Mouse (Mus musculus): Measurements from ENCODE around the gene Gatm. TPM values are rescaled to one million over a fixed set of nuclear protein-coding genes. Genes with fewer than 3 reads are reported as not detected.

The Gatm gene
- polyA plus RNA-seq, 1 experiment from 2014 or later = 18.8 TPM

DNA sequence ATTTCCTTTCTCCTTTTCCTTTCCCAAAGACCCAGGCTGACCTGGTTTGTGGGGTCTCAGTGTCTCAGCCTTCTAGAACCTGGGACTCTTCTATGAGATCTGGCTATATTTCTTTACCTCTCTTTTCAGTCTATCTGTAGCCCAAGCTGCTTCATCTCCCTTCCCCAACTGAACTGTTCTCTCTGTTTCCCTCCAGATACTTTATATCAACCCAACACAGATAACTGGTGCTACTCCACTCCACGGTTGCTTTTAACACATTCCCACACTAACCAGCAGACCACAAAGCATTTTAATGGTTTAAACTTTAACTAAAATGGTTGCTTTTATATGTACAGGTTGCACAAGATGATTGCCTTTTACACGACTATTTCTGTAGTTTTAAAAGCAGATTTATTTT, 19.9 kb downstream of the Gatm start:
- Histone ChIP-seq H3K9ac (ENCODE audit: low read length) (no peak overlapping the region), H3K4me1 (ENCODE audit: control insufficient read depth, insufficient read depth, low read length) (no peaks in the 10 kb centered on the region), H3K27ac (ENCODE audit: low read depth, low read length) (no peak overlapping the region), H3K27me3 (ENCODE audit: control insufficient read depth, insufficient read depth, low read length) (no peaks in the 10 kb centered on the region), H3K9me3 (ENCODE audit: control insufficient read depth, low read length) (no peaks in the 10 kb centered on the region), H3K4me3 (ENCODE audit: low read depth, low read length) (no peak overlapping the region), H3K36me3 (ENCODE audit: control insufficient read depth, insufficient read depth, low read length) (no peaks in the 10 kb centered on the region), H3K4me2 (ENCODE audit: low read depth) (no peak overlapping the region)
- ATAC-seq (ENCODE audit: insufficient read depth, low FRiP score, low TSS enrichment) (no peak), DNase-seq (ENCODE audit: low spot score) (no peak)
- 79% methylated on average over 2 of the region's 2 CpGs for WGBS

- ATAC-seq (ENCODE audit: insufficient read depth, low FRiP score, low TSS enrichment) = no peak
- no peak overlapping the region for H3K27ac ChIP-seq (ENCODE audit: low read depth, low read length)
- H3K9ac ChIP-seq (ENCODE audit: low read length) = no peak overlapping the region
- no peaks in the 10 kb centered on the region for H3K36me3 ChIP-seq (ENCODE audit: control insufficient read depth, insufficient read depth, low read length)
- 83% methylated on average over 1 of the region's 1 CpGs for WGBS
- no peaks in the 10 kb centered on the region for H3K27me3 ChIP-seq (ENCODE audit: control insufficient read depth, insufficient read depth, low read length)
- DNase-seq (ENCODE audit: low spot score) = no peak
- H3K9me3 ChIP-seq (ENCODE audit: control insufficient read depth, low read length) = no peaks in the 10 kb centered on the region
- no peak overlapping the region for H3K4me2 ChIP-seq (ENCODE audit: low read depth)
- H3K4me3 ChIP-seq (ENCODE audit: low read depth, low read length) = no peak overlapping the region
- no peaks in the 10 kb centered on the region for H3K4me1 ChIP-seq (ENCODE audit: control insufficient read depth, insufficient read depth, low read length)
Observed at GRCm38 (mm10) chr2:122590351-122590750, 20.8 kb downstream of the Gatm start.

- Histone ChIP-seq H3K27me3 (ENCODE audit: control insufficient read depth, insufficient read depth, low read length) (no peaks in the 10 kb centered on the region), H3K4me1 (ENCODE audit: control insufficient read depth, insufficient read depth, low read length) (no peaks in the 10 kb centered on the region), H3K9ac (ENCODE audit: low read length) (no peak overlapping the region), H3K4me3 (ENCODE audit: low read depth, low read length) (no peak overlapping the region), H3K27ac (ENCODE audit: low read depth, low read length) (no peak overlapping the region), H3K9me3 (ENCODE audit: control insufficient read depth, low read length) (no peaks in the 10 kb centered on the region), H3K36me3 (ENCODE audit: control insufficient read depth, insufficient read depth, low read length) (no peaks in the 10 kb centered on the region), H3K4me2 (ENCODE audit: low read depth) (no peak overlapping the region)
- no peak for DNase-seq (ENCODE audit: low spot score)
- 87% methylated on average over 8 of the region's 8 CpGs for WGBS
- no peak for ATAC-seq (ENCODE audit: insufficient read depth, low FRiP score, low TSS enrichment)
Observed at GRCm38 (mm10) chr2:122587861-122588519, 23.1 kb downstream of the Gatm start.

- WGBS = 69% methylated on average over 3 of the region's 3 CpGs
- Histone ChIP-seq H3K4me1 (ENCODE audit: control insufficient read depth, insufficient read depth, low read length) (no peaks in the 10 kb centered on the region), H3K36me3 (ENCODE audit: control insufficient read depth, insufficient read depth, low read length) (no peaks in the 10 kb centered on the region), H3K27ac (ENCODE audit: low read depth, low read length) (no peak overlapping the region), H3K9me3 (ENCODE audit: control insufficient read depth, low read length) (no peaks in the 10 kb centered on the region), H3K4me2 (ENCODE audit: low read depth) (no peak overlapping the region), H3K4me3 (ENCODE audit: low read depth, low read length) (no peak overlapping the region), H3K27me3 (ENCODE audit: control insufficient read depth, insufficient read depth, low read length) (no peaks in the 10 kb centered on the region), H3K9ac (ENCODE audit: low read length) (no peak overlapping the region)
- ATAC-seq (ENCODE audit: insufficient read depth, low FRiP score, low TSS enrichment) = no peak
- no peak for DNase-seq (ENCODE audit: low spot score)
Observed at GRCm38 (mm10) chr2:122586258-122586657, 24.8 kb downstream of the Gatm start.

- no peak overlapping the region for H3K4me3 ChIP-seq (ENCODE audit: low read depth, low read length)
- H3K4me1 ChIP-seq (ENCODE audit: control insufficient read depth, insufficient read depth, low read length) = no peaks in the 10 kb centered on the region
- DNase-seq (ENCODE audit: low spot score) (no peak), ATAC-seq (ENCODE audit: insufficient read depth, low FRiP score, low TSS enrichment) (no peak)
- WGBS = 84% methylated on average over 3 of the region's 3 CpGs
- no peaks in the 10 kb centered on the region for H3K27me3 ChIP-seq (ENCODE audit: control insufficient read depth, insufficient read depth, low read length)
- H3K4me2 ChIP-seq (ENCODE audit: low read depth) = no peak overlapping the region
- H3K9ac ChIP-seq (ENCODE audit: low read length) = no peak overlapping the region
- H3K9me3 ChIP-seq (ENCODE audit: control insufficient read depth, low read length) = no peaks in the 10 kb centered on the region
- H3K36me3 ChIP-seq (ENCODE audit: control insufficient read depth, insufficient read depth, low read length) = no peaks in the 10 kb centered on the region
- H3K27ac ChIP-seq (ENCODE audit: low read depth, low read length) = no peak overlapping the region
Observed at GRCm38 (mm10) chr2:122582324-122582723, 28.8 kb downstream of the Gatm start.

- no peak overlapping the region for H3K27ac ChIP-seq (ENCODE audit: low read depth, low read length)
- H3K4me2 ChIP-seq (ENCODE audit: low read depth) = no peak overlapping the region
- ATAC-seq (ENCODE audit: insufficient read depth, low FRiP score, low TSS enrichment) (no peak), DNase-seq (ENCODE audit: low spot score) (no peak)
- no peaks in the 10 kb centered on the region for H3K36me3 ChIP-seq (ENCODE audit: control insufficient read depth, insufficient read depth, low read length)
- no peak overlapping the region for H3K9ac ChIP-seq (ENCODE audit: low read length)
- no peaks in the 10 kb centered on the region for H3K9me3 ChIP-seq (ENCODE audit: control insufficient read depth, low read length)
- no peak overlapping the region for H3K4me3 ChIP-seq (ENCODE audit: low read depth, low read length)
- no peaks in the 10 kb centered on the region for H3K4me1 ChIP-seq (ENCODE audit: control insufficient read depth, insufficient read depth, low read length)
- H3K27me3 ChIP-seq (ENCODE audit: control insufficient read depth, insufficient read depth, low read length) = no peaks in the 10 kb centered on the region
- WGBS = 79% methylated on average over 3 of the region's 3 CpGs
Observed at GRCm38 (mm10) chr2:122581361-122582017, 29.6 kb downstream of the Gatm start.

DNA sequence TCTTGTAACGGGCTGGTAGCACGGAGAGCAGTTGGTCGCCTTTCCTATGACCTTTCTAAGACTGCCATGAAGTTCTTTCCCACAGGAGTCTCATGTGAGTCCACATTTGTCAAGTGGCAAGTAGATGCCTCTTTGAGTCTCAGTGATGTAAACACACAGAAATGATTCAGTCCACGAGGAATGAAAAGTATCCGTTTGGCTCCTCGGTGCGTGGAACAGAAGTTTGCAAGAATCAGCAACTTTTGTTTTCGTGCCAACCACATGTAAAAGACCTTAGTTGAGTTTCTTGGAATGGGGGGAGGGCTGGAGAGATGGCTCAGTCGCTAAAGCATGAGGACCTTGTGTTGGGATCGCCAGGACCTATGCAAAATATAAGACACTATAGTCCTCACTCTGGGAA, 30.7 kb downstream of the Gatm start:
- H3K36me3 ChIP-seq (ENCODE audit: control insufficient read depth, insufficient read depth, low read length) = no peaks in the 10 kb centered on the region
- no peak overlapping the region for H3K4me3 ChIP-seq (ENCODE audit: low read depth, low read length)
- DNase-seq (ENCODE audit: low spot score) = no peak
- no peak for ATAC-seq (ENCODE audit: insufficient read depth, low FRiP score, low TSS enrichment)
- WGBS = 82% methylated on average over 10 of the region's 10 CpGs
- no peak overlapping the region for H3K27ac ChIP-seq (ENCODE audit: low read depth, low read length)
- no peaks in the 10 kb centered on the region for H3K4me1 ChIP-seq (ENCODE audit: control insufficient read depth, insufficient read depth, low read length)
- no peaks in the 10 kb centered on the region for H3K9me3 ChIP-seq (ENCODE audit: control insufficient read depth, low read length)
- H3K4me2 ChIP-seq (ENCODE audit: low read depth) = no peak overlapping the region
- no peak overlapping the region for H3K9ac ChIP-seq (ENCODE audit: low read length)
- H3K27me3 ChIP-seq (ENCODE audit: control insufficient read depth, insufficient read depth, low read length) = no peaks in the 10 kb centered on the region

DNA sequence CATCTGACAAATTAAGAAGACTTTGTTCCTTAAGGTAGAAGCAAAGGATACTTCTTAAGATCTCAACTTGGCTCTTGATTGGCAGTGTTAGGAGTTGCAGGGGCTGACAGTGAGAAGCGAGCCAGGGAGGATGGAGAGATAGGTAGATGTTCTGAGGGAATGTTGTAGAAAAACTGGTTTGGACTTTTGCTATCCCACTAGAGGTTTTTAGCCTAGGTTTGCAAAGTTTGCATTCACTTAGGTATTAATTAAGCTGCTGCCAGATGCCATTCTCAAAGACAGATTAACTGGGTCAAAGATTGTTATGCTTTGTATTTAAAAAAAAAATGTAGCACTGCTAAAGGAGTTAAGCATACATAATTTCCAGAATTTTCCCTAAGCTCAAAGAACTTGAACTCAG, 33.8 kb downstream of the Gatm start:
- no peak overlapping the region for H3K4me2 ChIP-seq (ENCODE audit: low read depth)
- no peaks in the 10 kb centered on the region for H3K36me3 ChIP-seq (ENCODE audit: control insufficient read depth, insufficient read depth, low read length)
- no peak overlapping the region for H3K9ac ChIP-seq (ENCODE audit: low read length)
- H3K4me3 ChIP-seq (ENCODE audit: low read depth, low read length) = no peak overlapping the region
- H3K4me1 ChIP-seq (ENCODE audit: control insufficient read depth, insufficient read depth, low read length) = no peaks in the 10 kb centered on the region
- H3K27ac ChIP-seq (ENCODE audit: low read depth, low read length) = no peak overlapping the region
- H3K9me3 ChIP-seq (ENCODE audit: control insufficient read depth, low read length) = no peaks in the 10 kb centered on the region
- ATAC-seq (ENCODE audit: insufficient read depth, low FRiP score, low TSS enrichment) = no peak
- no peaks in the 10 kb centered on the region for H3K27me3 ChIP-seq (ENCODE audit: control insufficient read depth, insufficient read depth, low read length)
- no peak for DNase-seq (ENCODE audit: low spot score)
- 86% methylated on average over 1 of the region's 1 CpGs for WGBS

DNA sequence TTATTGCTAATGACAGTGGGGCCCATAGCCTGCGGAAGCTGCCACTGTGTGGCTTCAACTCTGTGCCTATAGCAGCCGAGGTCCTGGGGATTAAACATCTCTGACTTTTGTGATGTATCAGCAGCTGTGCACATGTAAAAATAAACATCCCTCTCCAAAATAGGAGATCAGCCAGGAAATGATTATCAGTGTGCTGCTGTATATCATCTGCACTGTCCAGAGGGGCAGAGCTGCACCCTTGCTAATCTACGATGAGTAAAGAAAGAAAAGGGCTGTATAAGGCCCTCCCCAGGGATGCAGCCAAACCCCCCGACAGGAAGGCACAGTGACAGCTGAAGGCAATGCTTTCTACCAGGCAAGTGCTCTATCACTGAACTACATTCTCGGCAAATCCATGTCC, 34.8 kb downstream of the Gatm start:
- no peak overlapping the region for H3K4me2 ChIP-seq (ENCODE audit: low read depth)
- ATAC-seq (ENCODE audit: insufficient read depth, low FRiP score, low TSS enrichment) = no peak

More for the DNA sequence above, 34.8 kb downstream of the Gatm start:
- no peaks in the 10 kb centered on the region for H3K36me3 ChIP-seq (ENCODE audit: control insufficient read depth, insufficient read depth, low read length)
- no peak overlapping the region for H3K9ac ChIP-seq (ENCODE audit: low read length)
- no peak for DNase-seq (ENCODE audit: low spot score)
- H3K4me1 ChIP-seq (ENCODE audit: control insufficient read depth, insufficient read depth, low read length) = no peaks in the 10 kb centered on the region
- no peak overlapping the region for H3K4me3 ChIP-seq (ENCODE audit: low read depth, low read length)
- 59% methylated on average over 5 of the region's 5 CpGs for WGBS
- H3K9me3 ChIP-seq (ENCODE audit: control insufficient read depth, low read length) = no peaks in the 10 kb centered on the region
- no peak overlapping the region for H3K27ac ChIP-seq (ENCODE audit: low read depth, low read length)
- H3K27me3 ChIP-seq (ENCODE audit: control insufficient read depth, insufficient read depth, low read length) = no peaks in the 10 kb centered on the region

All from neural tube, embryonic 11.5 days (tissue).